Mouse (Mus musculus): ENCODE measurements around the gene Dscaml1.

Dscaml1 gene

DNA sequence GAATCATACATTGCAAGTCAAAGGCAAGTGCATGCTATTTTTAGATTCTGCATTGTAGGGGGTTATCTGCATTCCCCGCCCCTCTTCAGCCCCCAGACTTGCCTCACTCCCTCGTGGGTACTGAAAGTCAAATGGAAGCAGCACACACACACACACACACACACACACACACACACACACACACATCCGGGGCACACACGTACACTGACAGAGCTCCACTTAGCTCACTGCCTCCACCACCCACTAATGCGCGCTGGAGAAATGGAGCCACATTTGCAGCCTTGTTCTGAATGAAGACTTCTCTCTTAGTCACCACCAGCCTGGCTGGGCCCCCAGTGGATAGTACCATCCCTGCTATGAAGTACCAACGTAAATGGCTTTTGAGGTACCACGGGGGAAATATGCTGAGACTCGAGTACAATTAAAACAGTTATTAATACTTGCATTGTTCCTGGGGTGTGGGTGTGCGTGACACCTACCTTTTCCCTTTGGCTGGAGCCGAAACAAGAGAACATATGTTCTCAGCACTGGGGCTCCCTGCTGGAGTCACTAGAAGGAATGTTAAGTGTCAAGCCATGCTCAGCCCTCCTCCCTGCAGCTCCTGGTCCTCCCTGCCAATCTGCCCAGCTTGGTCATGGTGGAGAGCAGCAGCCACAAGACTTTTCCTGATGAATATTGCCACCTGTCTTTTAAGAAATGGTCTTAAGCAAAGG, 91.7 kb downstream of the Dscaml1 start:
- peak; percentile 50 for DNase-seq

DNA sequence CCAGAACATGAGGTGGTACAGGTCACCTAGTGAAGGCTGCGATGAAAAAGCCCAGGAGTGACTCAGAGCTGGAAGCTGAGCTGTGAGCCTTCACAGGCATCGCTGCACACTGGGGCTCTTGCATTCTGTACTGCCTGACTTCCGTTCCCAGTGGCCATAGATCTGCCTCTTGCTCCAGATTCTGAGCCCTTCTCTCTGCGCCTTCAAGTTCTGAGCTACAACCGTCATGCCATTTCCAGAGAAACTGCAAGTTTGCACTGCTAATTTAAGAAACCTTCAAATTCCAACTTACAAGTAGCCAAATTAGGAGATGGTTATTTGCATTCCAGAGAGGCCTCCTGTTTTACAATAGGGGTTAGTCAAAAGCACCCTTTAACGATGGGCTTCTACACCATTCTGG, 93.4 kb downstream of the Dscaml1 start:
- no peak for DNase-seq

DNA sequence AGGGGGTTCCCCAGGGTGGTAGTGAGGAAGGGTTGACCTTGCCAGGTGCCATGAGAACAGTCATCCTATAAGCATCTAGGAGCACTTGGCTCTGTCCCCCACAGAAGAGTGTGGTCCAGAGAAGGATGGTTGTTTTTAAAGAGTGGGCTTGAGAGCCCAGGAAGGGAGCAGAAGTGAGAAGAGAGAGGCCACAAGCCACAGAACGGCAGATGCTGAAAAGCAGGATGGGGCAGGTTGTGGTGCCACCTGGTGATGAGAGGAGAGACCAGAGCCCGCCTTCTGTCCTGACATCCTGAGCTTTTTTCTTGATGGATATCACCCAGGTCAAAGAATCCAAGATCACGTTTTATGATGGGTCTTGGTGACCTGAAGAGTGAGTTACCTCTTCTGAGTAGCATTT, 96.4 kb downstream of the Dscaml1 start:
- no peak for DNase-seq

DNA sequence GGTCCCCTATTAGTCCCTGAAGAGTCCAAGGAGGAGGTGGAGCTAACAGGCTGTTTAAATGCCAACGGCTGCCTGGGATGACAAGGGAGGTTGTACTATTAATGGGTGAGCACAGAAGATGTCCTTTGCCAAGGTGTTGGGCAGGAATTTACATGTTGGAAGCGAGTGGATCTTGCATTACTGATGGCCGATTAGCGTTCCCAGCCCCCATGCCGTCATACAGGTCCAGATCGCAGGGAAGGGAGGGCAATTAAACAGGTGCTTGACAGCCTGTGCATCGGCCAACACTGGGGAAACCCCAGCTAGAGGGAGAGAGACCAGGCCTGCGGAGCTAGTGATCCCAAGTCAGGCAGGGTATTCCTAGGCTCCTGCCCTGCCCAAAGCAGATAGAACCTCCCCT, 98.1 kb downstream of the Dscaml1 start:
- DNase-seq, result no peak

DNA sequence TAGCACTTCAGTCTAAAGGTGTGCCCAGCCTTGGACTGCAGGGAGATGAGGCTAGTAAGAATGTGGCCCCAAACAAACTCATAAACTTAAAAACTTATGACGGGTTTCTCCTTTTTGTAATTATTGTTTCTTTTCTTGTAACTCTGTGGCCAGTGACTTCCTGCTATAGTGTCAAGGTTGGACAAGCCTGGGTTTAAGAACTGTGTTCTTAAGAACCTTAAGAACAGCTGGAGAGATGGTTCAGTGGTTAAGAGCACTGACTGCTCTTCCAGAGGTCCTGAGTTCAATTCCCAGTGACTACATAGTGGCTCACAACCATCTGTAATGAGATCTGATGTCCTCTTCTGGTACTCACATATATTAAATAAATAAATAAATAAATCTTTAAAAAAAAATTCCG, 106.8 kb downstream of the Dscaml1 start:
- no peak for DNase-seq

DNA sequence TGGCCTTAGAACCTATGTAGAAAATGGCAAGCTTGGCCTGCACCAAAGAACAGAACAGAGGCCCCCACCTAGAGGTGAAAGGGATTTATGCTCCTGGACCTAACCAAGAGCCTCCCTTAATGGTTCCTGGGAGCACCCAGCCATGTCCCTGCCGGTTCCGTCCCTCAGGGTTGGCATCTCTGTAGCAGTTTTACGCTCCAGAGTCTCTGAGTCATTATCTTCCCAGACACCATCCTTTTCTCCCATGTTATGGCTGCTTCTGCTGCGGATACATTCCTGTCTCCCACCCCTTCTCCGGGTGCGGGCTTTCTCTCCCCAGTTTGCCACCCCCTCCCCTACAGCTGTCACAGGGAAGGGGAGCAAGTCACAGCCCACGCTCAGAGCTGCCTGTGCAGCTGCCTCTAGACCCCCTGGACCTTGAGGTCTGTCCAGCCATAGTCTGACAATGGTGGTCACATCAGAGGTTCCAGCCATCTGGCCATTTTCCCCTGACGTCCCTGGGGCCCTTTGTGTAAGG, 108.1 kb downstream of the Dscaml1 start:
- no peak for DNase-seq

DNA sequence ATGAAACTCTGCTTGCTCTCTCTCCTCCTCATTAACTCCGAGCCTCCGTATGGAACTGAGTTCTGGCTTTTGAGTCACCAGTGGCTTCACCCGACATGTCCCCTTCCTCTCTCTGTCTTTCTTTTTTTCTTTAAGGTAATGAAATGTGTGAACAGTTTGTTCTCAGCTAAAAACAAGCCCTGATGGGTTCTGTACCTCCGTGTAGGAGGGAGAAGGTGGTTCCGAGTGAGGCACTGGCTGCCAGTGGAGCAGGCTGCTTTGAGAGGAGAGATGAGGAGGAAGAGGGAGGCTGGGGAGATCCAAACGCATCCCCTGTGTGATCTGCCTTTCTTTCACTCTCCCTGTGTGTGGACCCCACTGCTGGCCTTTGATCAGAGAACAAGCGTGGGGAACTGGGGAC, 111.2 kb downstream of the Dscaml1 start:
- DNase-seq, result no peak

DNA sequence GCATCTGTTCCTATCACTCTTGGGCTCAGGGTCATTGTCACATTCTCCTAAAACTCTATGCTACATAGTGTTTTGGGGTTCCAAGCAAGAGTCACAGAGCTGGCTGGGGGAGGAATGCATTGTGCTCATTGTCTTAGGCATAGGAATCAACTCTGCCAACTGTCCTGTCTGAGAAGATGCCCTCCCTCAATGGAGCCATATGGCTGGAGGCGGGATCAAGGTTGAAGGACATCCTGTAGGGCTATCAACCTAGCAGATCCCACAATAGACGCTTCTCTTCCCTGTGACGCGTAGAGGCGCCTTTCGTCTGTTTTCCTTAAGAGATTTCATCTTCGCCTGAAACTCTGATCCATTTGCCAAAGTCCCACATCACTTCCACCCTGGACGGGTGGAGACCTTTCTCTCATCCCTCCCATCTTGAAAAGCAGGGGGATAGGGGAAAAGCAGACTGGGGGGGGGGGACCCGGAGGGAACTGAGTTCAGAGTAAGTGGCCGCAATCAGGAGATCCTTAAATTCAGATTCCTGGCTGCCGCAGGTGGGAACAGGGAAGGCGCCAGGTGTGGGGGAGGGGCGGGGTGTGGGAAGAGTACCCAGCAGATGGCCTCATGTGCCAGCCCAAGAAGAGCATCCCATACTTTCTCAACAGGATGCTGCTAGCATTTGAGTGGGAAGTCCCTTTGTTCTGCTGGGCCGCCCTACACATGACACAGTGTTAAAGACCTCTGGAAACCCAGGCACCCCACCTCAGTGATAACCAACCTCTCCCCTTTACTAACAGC, 113.0 kb downstream of the Dscaml1 start:
- DNase-seq, result peak; percentile 28

DNA sequence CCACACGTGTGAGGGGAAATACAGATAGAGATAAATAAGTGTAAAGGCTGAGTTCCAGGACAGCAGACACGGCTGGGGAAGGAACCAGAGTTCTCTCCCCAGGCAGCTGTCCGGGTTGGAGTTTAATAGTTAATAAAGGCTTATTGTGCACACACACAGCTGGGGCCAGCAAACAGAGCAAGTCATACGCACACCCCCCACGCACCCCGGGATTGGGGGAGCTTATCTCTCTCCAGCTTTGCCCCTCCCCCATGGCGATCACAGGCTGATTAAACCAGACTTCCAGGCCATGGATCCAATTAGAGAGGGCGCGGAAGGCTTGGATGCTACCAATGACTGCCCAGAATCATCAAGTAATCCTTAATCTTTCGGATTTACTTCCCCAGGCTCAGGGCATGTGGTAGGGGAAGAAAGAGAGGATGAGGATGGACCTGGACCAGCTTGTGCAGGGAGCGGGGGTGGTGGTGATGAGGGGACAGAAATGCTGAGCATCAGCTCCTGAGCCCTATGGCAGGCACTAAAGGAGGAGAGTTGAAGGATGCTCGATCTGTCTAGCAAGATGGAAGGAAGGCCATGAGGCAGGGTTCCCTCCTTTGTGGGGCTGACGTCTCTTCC, 119.7 kb downstream of the Dscaml1 start:
- DNase-seq, result peak; percentile 52

DNA sequence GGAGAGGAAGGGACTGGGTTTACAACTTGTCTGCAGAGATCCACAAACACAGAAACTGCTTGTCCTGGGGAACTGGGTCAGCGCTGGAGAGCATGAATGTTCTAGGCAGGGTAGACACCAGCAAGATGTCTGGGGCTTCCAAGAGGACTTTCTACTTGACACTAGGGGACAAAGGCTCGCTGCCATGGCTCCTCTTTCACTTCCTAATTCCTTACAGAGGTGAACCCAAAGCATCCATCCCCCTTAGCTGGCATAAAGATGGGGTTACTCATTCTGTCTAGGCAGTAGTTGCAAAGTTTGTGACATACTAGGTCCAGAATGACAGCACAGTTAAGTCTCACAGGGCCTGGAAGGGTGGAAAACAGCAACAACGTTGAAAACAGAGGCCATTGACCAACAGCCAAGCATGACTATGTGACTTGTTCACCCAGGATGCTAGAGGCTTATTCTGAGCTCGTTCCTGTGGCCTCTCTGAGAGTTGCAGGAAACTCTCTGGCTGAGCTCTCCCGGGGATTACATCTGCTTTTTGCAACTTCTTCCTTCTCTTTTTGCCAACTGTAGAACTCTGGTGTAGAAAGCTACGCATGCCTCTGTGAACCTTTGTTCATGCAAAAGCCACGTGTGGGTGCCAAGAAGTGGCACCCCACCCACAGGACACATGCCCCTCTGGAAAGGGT, 120.6 kb downstream of the Dscaml1 start:
- DNase-seq, result no peak

DNA sequence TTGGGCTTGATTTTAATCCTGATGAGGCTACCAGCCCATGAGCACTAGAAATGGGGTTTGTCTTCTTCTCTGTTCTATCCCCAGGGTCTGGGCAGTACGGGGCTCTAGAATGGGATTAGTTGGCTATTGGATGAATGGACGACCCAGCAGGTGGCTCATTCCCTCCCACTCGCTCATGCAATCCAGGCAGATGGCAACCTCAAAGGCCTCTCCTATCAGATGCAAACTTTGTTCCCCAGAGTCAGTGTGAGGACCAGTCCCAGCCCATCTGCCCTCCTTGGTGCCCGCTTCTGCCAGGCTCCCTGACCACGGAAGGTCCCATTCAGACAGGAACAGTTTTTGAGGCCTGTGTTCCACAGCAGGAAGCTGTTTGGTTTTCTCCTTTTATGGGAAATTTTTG, 123.4 kb downstream of the Dscaml1 start:
- DNase-seq, result no peak

DNA sequence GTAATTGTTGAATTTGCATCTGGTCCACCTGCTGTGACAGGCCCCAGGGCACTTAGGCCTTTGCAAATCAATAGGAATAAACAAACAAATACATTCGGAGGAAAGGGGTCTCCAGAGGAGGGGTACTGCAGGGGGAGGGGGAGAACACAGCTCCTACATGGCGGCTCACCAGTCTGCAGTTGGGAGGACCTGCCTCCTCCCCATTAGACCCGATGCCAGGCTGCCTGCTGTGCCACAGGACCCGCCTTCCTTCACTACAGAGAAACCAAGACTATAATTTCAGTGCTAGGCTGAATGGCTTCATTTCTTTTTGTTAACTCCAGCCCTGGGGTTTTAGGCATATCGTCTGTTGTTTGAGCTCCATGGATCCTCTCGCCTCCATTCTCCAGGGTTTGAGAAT, 123.8 kb downstream of the Dscaml1 start:
- no peak for DNase-seq

DNA sequence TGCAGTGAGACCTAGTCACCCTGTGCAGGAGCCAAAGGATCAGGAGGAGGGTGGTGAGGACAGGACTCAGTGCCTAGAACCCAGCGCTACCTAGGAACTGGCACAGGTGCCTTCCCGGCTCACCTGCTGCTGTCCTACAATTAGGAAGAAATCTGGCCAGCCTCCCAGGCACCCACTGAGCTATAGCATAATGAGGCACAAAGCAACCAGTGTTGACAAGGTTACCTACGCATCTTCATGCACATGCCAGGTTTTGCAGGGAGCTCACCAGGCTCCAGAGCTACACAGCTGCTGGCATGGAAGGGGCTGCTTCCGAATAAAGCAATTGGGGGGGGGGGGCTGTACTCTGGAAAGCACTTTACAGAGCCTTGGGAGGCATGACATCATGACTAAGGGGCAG, 124.2 kb downstream of the Dscaml1 start:
- DNase-seq, result no peak

DNA sequence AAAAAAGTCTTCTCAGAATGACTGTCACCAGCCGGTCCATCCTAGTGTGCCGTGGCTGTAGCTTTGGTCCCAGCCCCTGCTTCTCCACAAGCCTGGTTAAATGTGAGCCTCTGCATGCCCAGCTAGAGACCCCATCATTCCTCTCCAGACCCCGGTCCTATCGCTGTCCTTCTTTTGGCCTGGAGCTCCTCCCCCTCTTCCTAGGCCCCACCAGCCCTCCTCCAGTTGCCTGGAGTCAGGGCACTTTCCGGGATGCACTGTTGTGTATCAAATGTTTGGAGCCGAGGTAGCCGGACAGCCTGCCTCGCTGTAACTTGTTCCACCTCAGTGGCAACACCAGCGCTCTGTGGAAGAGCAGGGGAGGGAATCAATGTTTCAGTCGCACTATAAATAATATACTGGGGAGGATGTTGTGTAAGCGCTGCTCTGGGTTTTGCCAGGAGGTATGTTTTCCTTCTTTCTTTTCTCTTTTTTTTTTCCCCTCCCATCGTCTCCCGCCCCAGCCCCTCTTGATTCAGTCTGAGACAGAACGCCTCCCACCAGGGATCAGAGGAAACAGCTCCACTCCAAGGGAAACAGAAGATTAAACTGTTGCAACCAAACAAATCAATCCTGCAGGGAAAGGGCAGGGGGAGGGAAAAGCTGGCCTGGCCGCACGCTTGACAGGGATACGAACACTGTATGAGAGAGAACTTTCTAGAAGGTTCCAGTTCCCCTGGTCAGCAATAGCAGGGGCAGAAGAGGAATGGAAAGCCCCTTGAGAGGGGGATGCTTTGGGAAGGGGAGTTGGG, 128.8 kb downstream of the Dscaml1 start:
- DNase-seq, result no peak

DNA sequence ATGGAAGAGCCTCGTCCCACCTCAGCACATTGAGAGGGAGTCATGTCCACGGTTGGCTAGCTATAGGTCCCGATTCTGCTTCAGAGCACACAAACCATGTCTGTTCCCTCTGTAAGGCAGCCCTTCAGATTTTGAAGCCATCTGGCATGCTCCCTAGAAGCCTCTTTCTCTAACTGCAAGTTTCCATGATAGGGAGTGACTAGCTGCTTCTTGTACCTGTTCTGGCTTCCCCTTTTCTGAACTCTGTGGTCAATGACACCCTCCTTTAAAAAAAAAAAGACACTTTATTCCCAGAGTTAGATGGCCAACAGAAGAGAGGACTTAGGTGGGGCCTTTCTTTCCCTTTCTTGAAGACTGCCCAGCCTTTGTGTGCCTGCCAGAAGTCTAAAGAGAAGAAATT, 130.5 kb downstream of the Dscaml1 start:
- no peak for DNase-seq

DNA sequence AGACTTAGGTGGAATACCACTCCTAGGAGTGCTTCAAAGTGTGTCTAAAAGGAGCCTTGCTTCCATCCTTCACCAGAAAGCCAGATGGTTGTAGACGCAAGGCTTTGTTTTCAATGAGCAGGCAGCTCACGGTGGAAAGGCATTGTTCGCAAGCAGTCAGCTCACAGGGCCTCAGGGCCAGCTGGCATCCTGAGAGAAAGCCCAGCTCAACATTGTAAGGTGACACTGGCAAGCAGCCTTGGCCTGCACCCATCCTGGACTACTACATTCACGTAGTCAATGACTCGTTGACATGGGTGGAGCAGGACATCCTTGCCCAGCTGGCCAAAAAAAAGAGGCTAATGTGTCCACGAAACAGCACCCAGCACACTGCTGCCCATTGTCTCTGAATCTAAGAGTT, 134.6 kb downstream of the Dscaml1 start:
- no peak for DNase-seq

DNA sequence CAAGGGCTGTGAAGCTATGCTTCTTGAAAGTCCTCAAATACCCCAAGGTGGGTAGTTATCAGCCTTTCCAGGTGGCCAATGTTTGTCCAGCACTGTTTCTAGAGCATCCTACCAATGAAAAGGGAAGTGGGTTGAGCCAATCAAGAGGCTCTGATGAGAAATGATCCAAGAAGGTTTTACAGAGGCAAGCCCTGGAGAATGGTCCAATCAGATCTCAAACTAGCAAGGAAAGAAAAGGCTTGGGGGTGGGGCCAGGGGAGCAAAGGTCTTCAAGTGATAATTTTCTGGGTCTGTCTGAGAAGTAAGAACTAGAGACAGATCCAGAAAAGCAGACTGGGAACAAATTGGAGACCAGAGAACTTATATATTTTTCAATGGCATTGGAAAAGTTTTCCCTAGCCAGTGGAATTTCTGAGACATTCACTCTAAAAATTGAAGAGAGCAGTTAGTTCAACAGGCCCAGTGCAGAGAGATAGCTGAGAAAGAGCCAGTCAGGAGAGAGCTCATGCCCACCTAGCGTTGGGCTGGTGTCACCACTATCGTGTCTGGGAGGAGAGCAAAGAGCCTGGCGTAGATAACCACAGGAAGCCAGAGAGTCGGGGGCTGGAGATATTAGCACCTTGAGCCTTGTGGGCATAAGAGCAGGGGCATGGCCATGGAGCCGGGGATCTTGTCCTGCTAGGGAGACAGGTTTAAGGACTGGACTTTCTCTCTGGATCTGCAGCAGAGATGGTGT, 140.6 kb downstream of the Dscaml1 start:
- DNase-seq, result no peak

DNA sequence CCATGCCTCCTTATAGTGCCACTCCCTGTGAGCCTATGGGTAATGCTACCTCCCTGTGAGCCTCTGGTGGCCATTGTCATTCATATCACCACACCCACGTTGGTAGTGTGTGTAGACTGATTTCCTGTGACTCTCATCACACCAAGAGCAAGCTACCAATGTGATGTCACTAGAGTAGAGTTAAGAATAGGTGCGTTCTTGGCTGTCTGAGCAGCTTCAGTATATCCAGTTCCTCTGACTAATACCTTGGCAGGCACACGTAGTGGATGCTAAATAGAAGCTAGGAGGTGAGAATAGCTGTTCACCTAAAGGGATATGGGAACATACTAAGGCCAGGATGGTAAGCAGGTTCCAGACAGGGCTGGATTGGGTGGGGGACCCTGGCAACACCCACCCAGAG, 143.3 kb downstream of the Dscaml1 start:
- DNase-seq, result no peak

DNA sequence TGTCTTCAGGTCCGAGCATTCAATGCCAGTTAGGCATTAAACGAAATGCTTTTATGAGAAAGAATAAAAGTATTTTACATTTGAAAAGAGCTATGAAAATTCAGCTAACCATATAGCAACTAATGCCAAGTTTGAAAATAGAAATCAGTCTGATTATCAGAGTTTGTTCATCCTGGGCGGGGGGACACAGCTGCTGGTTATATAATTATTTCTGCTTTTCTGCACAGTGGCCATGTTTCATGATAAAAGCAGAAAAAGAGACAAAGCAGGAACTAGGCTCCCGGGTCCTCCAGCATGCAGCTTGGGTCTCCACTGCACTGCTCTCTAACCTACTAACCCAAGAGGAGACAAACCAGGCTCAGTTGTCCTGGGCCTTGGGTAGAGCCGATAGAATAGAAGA, 143.9 kb downstream of the Dscaml1 start:
- DNase-seq, result no peak

DNA sequence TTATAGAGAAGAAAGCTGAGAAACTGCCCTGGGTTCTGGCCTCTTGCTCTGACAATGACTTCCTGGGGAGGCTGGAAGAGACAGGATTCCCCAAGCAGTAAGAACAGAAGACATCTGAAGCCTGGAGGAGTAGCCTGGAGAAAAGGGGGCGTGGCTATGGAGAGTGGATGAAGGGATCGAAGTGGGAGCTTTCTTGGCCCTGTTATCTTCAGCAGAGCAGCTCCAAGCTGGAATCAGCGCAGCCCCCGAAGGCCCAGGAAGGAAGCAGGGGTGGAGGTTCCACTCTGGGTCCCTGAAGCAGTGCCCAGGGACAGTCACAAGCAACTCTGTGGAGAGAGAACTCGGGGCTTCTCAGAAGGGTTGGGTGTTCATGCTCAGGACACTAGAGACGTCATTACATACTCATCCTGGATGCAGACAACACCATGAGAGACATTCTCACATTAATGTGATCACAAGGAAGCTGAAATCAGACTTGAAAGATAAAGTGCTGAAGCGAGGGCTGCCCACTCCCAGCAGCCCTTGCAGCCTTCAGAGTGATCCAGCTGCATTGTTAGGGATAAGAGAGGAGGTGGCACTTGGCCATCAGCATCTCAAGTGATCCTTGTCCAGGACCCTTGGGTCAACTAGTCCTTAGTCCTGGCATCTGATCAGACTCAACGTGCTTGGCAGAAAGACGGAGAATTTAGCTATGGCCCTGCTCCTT, 146.5 kb downstream of the Dscaml1 start:
- no peak for DNase-seq

DNA sequence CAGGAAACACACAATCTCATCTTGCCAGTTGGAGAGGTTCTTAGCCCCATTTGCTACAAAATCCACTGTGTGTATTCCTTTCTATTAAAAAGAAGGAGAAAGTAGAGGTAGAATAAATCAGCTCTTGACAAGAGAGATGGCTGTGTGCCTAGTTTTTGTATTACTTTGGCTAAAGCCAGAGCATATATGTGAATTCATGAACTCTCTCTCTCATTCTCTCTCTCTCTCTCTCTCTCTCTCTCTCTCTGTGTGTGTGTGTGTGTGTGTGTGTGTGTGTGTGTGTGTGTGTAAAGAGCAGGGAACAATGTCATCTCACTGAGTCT, 147.0 kb downstream of the Dscaml1 start:
- DNase-seq, result no peak

Data from right cerebral cortex, postnatal 14 days (tissue).